Mouse (Mus musculus) right cerebral cortex, postnatal 4 days (tissue): Measurements from ENCODE around the gene Ttc30a1.
A peak's percentile ranks its signal among the peaks of the same experiment; 100 is the strongest.

ENCODE experiments used
- DNase-seq: peaks from one replicate; pipeline ENCODE4 v3.0.0-alpha.2; 2022

The Ttc30a1 gene

DNA sequence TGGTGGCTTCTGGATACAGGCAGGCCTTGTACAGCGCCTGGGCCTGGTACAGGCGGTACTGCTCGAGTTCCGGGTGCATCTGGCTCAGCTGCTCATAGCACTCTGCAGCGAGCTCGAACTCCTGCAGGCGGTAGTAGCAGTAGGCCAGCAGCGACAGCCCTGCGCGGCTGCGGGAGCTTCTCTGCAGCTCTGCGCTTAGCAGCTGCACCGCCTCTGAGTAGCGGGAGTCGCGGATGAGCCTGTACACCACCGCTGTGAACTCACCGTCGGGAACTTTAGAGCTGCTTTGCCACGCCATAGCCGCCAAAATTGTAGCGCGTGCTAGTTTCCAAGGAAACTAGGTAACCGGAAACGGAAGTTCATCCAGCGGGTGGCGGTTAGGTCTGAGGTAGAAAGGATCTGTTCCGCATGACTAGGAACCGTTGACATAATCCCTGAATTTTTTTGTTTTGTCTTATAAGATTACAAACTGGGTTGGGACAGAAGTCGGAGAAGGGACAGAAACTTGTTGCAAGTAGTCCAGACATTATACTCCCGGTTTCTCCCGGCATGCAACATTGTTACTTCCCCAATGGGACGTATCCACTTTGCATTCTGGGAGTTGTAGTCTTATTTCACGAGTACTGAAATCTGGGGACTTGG, at the start of gene Ttc30a1:
Gene Ttc30a1 (minus strand): TSS at position 528 of the 642 bp plus-strand sequence.
- DNase-seq = peak; percentile 71

DNA sequence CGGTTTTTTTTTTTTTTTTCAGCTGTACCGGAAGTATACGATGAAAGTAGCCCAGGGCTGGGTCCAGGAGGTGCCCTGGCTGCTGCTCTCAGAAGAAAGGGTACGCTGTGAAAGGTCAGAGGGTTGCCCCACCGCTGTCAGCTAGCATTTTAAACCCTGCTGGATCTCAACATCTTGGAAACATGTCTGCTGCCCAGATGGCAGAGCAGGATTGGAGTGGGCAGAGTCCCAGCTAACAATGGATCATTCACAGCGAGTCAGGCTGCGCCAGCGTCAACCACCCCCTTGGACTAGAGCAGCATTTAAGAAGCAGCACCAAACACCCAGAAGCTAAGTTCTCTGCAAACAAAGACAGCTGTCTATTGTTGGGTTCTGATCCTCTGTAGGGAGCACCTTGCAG, 48.3 kb upstream of the Ttc30a1 start:
- peak; percentile 33 for DNase-seq

GRCm38 (mm10) chr2:76029081-76029901, 47.5 kb upstream of the Ttc30a1 start:
- peak; percentile 72 for DNase-seq

- DNase-seq = peak; percentile 13
These were observed 35.1 kb upstream of the Ttc30a1 start for GRCm38 (mm10) chr2:76016890-76017289.

GRCm38 (mm10) chr2:76016136-76016535, 34.4 kb upstream of the Ttc30a1 start:
- no peak for DNase-seq

DNA sequence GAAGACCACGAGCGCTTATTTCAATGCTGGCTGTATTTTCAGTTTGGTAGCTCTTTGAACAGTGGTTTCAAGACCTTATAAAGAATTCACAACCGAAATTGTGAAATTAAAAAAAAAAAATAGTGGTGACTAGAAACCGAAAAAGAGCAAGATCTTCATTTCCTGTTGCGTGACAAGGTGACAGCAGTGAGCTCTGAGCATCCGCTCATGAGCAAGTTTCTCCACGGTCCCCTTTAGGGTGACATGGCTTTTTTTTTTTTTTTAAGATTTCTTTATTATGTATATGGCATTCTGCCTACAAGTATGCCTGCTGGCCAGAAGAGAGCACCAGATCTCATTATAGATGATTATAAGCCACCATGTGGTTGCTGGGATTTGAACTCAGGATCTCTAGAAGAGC, 33.7 kb upstream of the Ttc30a1 start:
- no peak for DNase-seq

GRCm38 (mm10) chr2:76014659-76015058, 32.9 kb upstream of the Ttc30a1 start:
- DNase-seq = no peak

DNA sequence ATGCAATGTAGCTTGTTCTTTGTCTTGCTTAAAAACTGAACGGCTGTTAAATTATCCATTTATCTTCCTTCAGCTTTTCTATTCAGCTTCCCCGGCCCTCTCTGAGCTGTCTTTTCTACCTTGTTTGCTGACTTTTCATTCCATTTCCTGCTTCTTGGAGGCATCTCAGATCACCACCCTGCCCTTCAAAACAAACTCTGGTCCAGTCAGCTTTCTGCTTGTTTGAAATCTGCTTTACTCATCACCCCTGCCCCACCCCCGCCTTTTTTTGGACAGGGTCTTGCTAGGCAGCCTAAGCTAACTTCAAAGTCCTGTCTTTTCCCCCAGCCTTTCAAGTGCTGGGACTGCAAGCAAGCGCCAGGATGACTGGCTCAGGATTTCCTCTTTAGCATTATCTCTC, 24.4 kb upstream of the Ttc30a1 start:
- no peak for DNase-seq

DNA sequence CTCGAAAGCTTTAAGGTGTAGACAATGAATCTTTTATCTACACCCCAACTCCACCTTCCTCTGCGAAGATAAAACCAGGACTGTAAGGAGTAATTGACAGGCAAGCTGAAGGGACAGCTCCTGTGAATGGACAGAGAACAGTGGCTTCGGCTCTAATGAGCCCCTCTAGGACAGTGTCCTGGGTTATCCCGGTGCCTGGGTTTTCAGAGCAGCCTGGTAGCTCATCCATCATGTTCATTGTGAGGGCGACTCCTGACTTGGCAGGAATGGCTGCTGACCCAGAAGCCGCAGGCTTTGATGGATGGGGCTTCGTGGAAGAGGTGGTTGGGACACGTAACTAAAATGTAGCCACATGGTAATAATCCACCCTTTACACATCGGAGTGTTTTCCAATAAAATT, 21.1 kb upstream of the Ttc30a1 start:
- no peak for DNase-seq

DNA sequence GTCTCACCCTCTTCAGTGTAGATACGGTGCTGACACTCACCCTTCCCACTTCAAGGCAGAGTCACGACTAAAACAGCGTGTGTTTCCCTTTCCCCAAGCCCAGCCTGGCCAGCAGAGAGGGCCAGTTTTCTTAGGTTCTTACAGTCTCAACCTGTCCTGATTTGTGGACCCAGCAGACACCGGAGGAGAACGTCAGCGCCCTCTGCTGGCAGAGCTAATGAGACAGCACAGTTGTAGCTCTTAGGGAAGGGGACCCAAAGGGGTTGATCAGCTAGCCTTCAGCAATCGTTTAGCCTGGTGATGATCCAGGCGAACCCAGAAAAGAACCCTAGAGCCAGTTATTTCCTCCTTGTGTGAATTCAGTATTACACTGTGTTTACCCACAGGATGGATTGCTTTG, 19.6 kb upstream of the Ttc30a1 start:
- peak; percentile 62 for DNase-seq

GRCm38 (mm10) chr2:75999636-76000035, 17.9 kb upstream of the Ttc30a1 start:
- DNase-seq = no peak

DNA sequence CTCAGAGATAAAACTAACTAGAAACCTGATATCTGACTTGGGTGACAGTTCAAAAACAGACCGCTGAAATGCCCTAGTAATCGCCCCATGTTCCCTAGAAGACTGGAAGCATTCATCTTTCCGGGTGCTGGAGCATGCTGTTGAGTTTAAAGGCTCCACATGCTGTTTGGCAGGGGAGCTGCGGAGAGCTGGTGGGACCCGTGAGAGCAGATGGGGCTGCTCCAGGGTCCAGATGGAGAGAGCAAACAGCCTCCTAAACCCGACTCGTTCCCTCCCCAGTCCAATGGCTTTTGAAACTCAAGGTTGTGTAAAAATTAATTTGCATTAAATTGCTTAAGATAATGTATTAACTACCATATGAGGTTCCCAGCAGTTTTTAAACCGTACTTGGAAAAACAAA, 16.9 kb upstream of the Ttc30a1 start:
- no peak for DNase-seq

DNA sequence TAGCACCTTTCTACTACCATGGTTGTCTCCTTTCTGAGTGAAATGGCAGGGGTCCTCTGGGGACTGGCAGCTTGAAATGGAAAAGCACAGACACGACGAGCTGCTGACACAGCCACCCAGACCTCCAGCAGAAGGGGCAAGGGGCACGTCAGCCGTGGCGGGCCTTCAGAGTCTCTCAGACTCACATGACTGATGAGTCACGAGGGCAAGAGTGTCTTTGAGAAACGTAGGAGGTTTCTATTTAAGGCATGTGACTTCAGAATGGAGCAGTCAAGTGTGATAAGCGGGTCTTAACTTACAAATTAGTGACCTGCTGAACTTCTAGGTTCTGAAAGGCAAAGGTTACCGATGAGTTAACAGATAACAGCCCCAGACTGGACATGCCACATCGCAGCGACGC, 16.0 kb upstream of the Ttc30a1 start:
- DNase-seq = no peak

GRCm38 (mm10) chr2:75994841-75995240, 13.1 kb upstream of the Ttc30a1 start:
- DNase-seq = no peak

DNA sequence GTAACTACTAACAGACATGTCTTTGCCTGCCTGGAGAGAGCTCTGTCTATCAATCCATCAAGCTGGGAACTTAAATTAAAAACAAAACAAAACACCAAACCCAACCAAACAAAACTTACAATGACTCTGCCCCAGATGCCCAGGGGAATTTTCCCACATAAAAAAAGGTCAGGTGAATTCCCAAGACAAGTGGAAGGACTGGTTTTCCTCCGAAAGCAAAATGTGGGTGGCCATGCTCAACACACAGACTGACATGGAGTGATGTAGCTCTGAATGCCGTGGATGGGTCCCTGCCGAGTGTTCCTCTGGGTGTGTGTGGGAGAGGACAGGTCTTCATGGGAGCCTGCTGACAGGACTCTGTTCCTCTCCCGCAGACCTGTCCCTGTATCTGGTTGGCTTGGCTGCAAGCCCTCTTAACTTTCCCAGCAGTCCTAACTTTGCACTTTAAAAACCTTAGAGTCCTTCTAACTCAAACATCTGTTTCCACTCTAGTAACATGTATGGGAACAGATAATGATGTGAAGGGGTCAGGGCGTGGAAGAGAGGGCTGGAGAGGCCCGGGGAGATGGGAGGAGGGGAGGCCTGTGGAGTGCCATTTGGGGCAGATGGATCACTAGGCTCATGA, 9.9 kb upstream of the Ttc30a1 start:
- DNase-seq = no peak

DNA sequence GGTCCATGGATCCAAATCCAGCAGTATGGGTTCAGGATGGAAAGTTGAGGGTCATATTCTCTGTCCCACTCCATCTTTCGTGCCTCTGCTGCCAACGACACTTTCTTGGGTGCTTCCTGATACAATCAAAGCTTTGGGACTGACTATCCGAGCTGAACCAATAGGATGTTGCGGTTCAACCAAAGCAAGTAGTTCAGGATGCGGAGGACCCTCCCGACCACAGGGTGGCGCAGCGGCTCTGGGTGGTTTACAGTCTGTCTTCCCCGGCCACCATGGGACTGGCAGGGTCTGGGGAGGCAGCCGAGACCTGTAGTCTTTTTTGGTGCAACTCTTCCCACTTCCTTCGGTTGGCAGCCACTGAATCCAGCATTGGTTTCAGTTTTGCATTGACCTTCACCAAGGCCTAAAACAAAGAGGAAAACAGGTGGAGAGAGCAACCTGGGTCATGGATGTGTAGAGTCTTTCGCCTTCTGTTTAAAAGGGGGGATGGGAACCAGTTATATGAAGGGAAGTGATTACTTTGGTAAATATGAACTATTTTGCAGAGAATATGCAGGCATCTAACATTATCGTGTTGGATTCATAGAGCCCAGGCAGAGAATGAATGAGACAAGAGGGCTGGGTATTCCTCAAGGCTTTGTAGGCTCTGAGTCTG, 9.2 kb upstream of the Ttc30a1 start:
- peak; percentile 63 for DNase-seq

DNA sequence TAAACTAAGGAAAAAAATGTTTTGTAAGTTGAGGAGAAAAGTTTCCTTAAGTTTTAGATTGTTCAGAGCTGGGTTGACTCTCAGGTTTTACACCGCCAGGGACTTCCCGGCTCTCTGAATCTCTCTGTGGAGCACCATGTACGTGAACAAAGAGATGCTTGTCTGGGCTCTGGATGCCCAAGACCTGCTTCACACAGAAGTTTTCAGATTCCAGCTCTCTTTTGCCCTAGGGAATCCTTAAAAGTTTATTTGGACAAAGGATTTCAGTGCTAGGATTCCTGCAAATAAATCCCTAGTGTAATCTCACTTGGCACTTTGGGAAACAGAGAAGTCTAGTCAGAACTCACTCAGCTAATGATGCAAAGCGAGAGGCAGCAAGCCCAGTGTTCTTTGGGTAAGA, 7.9 kb upstream of the Ttc30a1 start:
- DNase-seq = no peak

GRCm38 (mm10) chr2:75988779-75989363, 7.1 kb upstream of the Ttc30a1 start:
- no peak for DNase-seq

GRCm38 (mm10) chr2:75988378-75988777, 6.6 kb upstream of the Ttc30a1 start:
- DNase-seq = no peak

DNA sequence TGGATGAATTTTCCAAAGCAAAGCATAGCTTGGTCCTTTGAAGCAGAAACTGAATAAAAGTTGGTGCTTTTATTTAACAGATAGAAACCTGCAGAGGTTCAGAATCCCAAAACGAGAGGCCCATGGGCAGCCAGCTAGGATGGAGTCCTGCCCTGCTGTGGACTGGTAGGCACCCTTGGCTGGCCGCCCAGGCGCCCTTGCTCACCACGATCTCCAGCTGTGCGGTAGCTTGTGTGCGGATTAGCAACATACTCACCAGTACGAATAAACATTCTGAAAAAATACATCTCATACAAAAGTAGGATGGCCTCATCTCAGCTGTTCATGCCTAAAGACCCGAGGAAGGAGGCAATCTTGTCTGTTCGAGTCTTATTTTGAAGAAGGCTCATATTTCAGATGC, 6.0 kb upstream of the Ttc30a1 start:
- no peak for DNase-seq

- DNase-seq = peak; percentile 33
These were observed 3.4 kb upstream of the Ttc30a1 start for GRCm38 (mm10) chr2:75985124-75985523.

DNA sequence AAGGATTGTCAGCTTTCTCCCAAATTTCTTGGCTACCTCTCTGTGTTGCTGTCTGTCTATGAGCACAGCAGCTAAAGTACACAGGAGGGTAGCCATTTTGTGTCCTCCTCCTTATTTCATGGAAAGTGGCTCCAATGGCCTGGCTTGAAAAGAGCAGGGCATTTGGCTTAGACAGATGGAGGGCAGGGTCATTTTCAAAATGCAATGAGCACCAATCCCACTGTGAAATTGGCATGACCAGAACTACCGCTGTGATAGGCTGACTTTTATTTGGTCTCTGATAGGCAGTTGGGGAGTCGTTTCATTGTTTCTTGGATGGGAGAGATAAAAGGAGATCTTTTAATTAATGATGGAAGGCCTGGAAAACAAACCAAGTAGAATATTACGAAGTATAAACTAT, 2.1 kb upstream of the Ttc30a1 start:
- no peak for DNase-seq

- DNase-seq = no peak
These were observed 1.3 kb upstream of the Ttc30a1 start for GRCm38 (mm10) chr2:75983091-75983490.
